ENCODE assay signal across 8 mouse cellular contexts in the genomic region with DNA sequence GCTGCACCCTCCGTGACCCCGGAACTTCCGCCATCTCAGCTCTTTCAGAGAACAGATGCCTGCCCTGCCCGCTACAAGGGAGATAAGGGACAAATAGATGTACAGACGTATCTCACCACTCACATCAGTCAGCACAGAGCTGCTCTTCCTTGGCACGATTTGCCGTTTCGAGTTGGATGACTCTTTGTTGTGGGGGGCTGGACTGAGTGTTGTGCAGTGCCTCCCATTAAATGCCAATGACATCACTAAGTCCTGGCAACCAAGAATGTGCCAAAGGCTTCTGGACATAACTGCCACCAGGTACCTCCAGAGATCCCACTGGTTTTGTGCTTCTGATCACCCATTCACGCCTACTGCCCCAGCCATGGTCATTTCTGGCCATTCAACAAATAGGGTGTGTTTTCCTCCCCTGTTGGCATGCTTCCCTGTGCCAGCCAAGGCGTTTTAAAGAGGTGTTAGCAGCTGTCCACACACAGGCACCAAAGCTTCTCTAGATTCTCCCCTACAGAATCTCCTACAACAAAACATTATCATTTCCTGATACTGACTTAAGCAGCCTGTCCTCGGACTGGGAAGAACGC. TPM values are rescaled to one million over a fixed set of nuclear protein-coding genes. Genes with fewer than 3 reads are reported as not detected.
A peak's percentile ranks its signal among the peaks of the same experiment; 100 is the strongest.
DNase-seq lines count a peak whose midpoint lies in the region; ATAC-seq and TF ChIP-seq lines count a peak whose summit lies in the region.

No protein-coding gene starts in this region.

- H3K27ac ChIP-seq in gastrocnemius, adult 2 months = peak overlapping the region; percentile 90
- H3K27ac ChIP-seq in forebrain, embryonic 10.5 days = no peak overlapping the region
- H3K27ac ChIP-seq in intestine, embryonic 16.5 days (ENCODE audit: low read length) = peak overlapping the region; percentile 68
- peak overlapping the region; percentile 43; the same call in 1 of the 2 replicates for H3K27ac ChIP-seq in midbrain, embryonic 15.5 days

- peaks cover 38% of the 10 kb centered on the region for H3K27me3 ChIP-seq in forebrain, embryonic 10.5 days (ENCODE audit: poor library complexity, severe bottlenecking)
- H3K27me3 ChIP-seq in intestine, embryonic 16.5 days (replicated peaks; ENCODE audit: control insufficient read depth, insufficient read depth, low read length) = no peaks in the 10 kb centered on the region
- H3K27me3 ChIP-seq in midbrain, embryonic 15.5 days (replicated peaks) = no peaks in the 10 kb centered on the region

- H3K4me3 ChIP-seq in gastrocnemius, adult 2 months = peak overlapping the region; percentile 63
- H3K4me3 ChIP-seq in forebrain, embryonic 10.5 days = peak overlapping the region; percentile 36
- H3K4me3 ChIP-seq in intestine, embryonic 16.5 days (ENCODE audit: low read length) = peak overlapping the region; percentile 29
- H3K4me3 ChIP-seq in midbrain, embryonic 15.5 days = no peak overlapping the region

- intact Hi-C loops in gastrocnemius, adult 2 months (cut with DNase I) = no loop called here

- peak; percentile 89 for ATAC-seq in intestine, embryonic 16.5 days
- ATAC-seq in midbrain, embryonic 15.5 days (replicated peaks) = no peak; the same call in 1 of the 2 replicates

- WGBS in forebrain, embryonic 10.5 days = 48% methylated on average over 12 of the region's 12 CpGs
- 19% methylated on average over 12 of the region's 12 CpGs for WGBS in intestine, embryonic 16.5 days
- 41% methylated on average over 12 of the region's 12 CpGs for WGBS in midbrain, embryonic 15.5 days

- peak overlapping the region; percentile 51 for H3K4me2 ChIP-seq in intestine, embryonic 16.5 days (ENCODE audit: low read depth, low read length)
- peak overlapping the region; percentile 42 for H3K4me2 ChIP-seq in midbrain, embryonic 15.5 days

- TF ChIP-seq CTCF in gastrocnemius, adult 2 months (IDR thresholded peaks at IDR 0.05) = no peak

- no peaks in the 10 kb centered on the region for H3K36me3 ChIP-seq in forebrain, embryonic 10.5 days (replicated peaks)
- H3K36me3 ChIP-seq in intestine, embryonic 16.5 days (ENCODE audit: control insufficient read depth, insufficient read depth, low read length) = no peaks in the 10 kb centered on the region
- no peaks in the 10 kb centered on the region for H3K36me3 ChIP-seq in midbrain, embryonic 15.5 days (replicated peaks)

- H3K4me1 ChIP-seq in forebrain, embryonic 10.5 days = peaks cover 32% of the 10 kb centered on the region
- peaks cover 13% of the 10 kb centered on the region for H3K4me1 ChIP-seq in intestine, embryonic 16.5 days (ENCODE audit: control insufficient read depth, insufficient read depth, low read length)
- H3K4me1 ChIP-seq in midbrain, embryonic 15.5 days = peaks cover 23% of the 10 kb centered on the region

- DNase-seq in gastrocnemius, adult 2 months = peak; percentile 44
- no peak for DNase-seq in gastrocnemius, postnatal 25 days
- peak; percentile 79 for DNase-seq in T-cell, adult 2 months (ENCODE audit: low spot score)
- no peak for DNase-seq in forebrain, embryonic 10.5 days (ENCODE audit: extremely low spot score, low spot score)
- no peak for DNase-seq in urinary bladder, postnatal 10 days (ENCODE audit: low spot score)
- no peak for DNase-seq in urinary bladder, adult 2 months (ENCODE audit: low spot score)

- peak overlapping the region; percentile 41; the same call in 1 of the 2 replicates for H3K9ac ChIP-seq in intestine, embryonic 16.5 days (ENCODE audit: low read depth, low read length)
- H3K9ac ChIP-seq in midbrain, embryonic 15.5 days = 0 out of 2 replicates have a peak overlapping the region, but pooled peaks have one; percentile 20

- peaks cover 7% of the 10 kb centered on the region; the same call in 1 of the 2 replicates for H3K9me3 ChIP-seq in forebrain, embryonic 10.5 days
- H3K9me3 ChIP-seq in intestine, embryonic 16.5 days (ENCODE audit: control insufficient read depth, low read length) = peaks cover 4% of the 10 kb centered on the region
- no peaks in the 10 kb centered on the region for H3K9me3 ChIP-seq in midbrain, embryonic 15.5 days

RNA-seq across cellular contexts. Expression of a gene that starts 11.7 kb away (rescaled TPM):
- under 1 TPM; 0.73 to 0.74 TPM for total RNA-seq in gastrocnemius, adult 2 months (2021)
- total RNA-seq in gastrocnemius, postnatal 25 days (2021) = under 1 TPM; 0.38 TPM
- 0.18 and 0.27 TPM in 2 replicates for polyA plus RNA-seq in forebrain, embryonic 10.5 days (2016; fragmentation: Nextera tagmentation; extraction: Ambion mirVana)
- 1.2 and 1.3 TPM in 2 replicates for polyA plus RNA-seq in intestine, embryonic 16.5 days (2015; fragmentation: Nextera tagmentation; extraction: Ambion mirVana)
- 1.2 and 1.7 TPM in 2 replicates for polyA plus RNA-seq in midbrain, embryonic 15.5 days (2015; fragmentation: Nextera tagmentation; extraction: Ambion mirVana)
- polyA plus RNA-seq in urinary bladder, adult 2 months (2012; rRNA removed) = 37.8 and 40.6 TPM in 2 replicates

Comparison
In these comparisons a context has a peak if more than half of its experiments do, and no peak if none do; other contexts are left out.
1. DNase-seq: peak in gastrocnemius, adult 2 months (single experiment) and T-cell, adult 2 months (single experiment); none in gastrocnemius, postnatal 25 days (single experiment), forebrain, embryonic 10.5 days (single experiment), urinary bladder, postnatal 10 days (single experiment) and urinary bladder, adult 2 months (single experiment).
2. RNA of a gene that starts 11.7 kb away (polyA plus RNA-seq): 37.8 to 40.6 TPM in urinary bladder, adult 2 months; 1.2 to 1.7 TPM in midbrain, embryonic 15.5 days, 1.2 to 1.3 TPM in intestine, embryonic 16.5 days and 0.18 to 0.27 TPM in forebrain, embryonic 10.5 days; every median in the first group is over 10 times any median in the second.